Mouse (Mus musculus) forelimb bud, embryonic 11.5 days (tissue): ENCODE data around the gene 4930572O03Rik.
"Not testable (repeated sequence)": the region's sequence is repeated elsewhere in the genome, so short reads cannot be mapped to it uniquely, and the experiment has no call there.

Source experiments
- DNase-seq: peaks from one replicate; pipeline ENCODE4 v3.0.0-alpha.2; 2012; ENCODE audit warnings: low read depth, low spot score

Gene 4930572O03Rik

DNA sequence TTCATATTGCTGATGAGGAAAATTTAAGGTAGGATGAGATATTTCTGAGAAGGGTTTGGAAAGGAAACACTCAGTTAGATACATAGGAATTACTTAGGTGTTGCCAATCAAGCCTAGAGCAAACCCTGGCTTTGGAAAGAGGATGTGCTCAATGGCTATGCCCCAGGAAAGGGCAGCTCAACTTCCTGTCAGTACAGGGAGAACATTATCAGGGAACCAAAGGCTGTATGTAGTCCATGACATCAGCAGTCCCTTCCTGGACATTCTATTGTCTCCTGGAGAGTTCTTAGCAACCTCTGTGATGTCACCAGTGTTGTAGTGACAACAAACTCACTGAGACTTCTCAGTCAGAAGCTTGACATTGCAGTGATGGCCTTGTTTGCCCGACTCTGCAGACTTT, 38.1 kb downstream of the 4930572O03Rik start, which contains the start of gene Speer4d:
TSS of gene Speer4d (plus strand) at position 301 of the 400 bp plus-strand sequence.
- DNase-seq: not testable (repeated sequence)

DNA sequence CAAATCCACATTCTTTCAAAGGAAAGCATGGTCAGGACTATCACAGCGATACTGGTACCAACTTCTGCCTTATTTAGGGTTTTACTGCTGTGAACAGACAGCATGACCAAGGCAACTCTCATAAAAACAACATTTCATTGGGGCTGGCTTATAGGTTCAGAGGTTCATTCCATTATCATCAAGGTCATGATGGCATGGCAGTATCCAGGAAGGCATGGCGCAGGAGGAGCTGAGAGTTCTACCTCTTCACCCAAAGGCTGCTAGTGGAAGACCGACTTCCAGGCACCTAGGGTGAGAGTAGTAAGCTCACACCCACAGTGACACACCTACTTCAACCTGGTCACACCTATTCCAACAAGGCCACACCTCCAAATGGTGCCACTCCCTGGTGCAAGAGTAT, 40.7 kb downstream of the 4930572O03Rik start:
- not testable (repeated sequence) for DNase-seq

DNA sequence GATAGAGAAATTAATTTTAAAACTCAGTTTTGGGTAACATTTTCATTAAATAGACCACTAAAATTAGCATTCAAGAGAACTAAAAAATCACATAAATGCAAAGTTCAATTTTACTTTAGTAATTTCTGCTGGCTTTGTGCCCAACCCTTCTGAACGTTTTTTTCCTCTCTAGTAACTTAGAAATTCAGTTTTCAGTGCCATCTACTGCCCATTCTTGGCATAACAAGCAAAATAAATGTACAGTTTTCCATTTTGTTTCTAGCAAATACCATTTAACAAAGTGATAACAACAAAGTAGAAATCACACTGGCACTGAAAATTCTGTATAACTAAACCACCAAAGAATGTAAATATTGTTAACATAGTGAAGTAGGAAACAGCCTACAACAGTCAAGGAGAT, 46.2 kb downstream of the 4930572O03Rik start:
- DNase-seq: not testable (repeated sequence)

DNA sequence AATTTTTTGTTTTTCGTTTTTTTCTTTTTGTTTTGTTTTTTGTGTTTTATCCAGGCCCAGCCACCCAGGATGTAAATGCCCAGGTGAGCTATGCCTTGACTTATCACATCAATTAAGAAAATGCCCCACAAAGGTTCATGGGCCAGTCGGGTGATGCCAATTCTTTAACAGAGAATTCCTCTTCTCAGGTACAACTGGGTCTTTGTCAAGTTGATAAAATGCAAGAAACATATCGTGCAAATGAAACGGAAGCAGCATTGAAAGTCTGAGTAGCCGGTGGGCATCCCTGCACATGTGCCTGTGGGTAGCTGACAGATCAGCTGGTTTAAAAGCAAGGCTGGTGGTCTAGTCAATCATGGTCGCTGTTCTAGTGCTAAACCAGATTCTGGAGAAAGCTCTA, 50.2 kb downstream of the 4930572O03Rik start:
- not testable (repeated sequence) for DNase-seq

DNA sequence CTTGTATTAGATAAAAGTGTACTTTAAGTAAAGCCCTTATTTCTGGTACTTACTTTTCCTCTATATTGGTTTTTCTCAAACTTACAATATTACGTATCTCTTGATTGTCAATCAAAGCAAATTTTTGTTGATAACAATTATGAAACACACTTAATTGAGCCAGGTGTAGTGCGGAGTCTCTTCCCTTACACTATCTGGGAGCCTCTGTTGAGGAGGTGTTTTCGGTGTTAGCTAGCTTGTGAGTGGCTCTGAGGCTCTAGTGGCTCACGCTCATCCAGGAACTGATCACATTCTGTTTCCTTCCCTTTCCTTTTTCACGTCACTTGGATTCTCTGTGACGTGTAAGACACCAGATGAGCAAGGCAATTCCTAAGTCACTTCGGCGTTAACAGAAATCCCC, 53.3 kb downstream of the 4930572O03Rik start:
- DNase-seq: not testable (repeated sequence)

DNA sequence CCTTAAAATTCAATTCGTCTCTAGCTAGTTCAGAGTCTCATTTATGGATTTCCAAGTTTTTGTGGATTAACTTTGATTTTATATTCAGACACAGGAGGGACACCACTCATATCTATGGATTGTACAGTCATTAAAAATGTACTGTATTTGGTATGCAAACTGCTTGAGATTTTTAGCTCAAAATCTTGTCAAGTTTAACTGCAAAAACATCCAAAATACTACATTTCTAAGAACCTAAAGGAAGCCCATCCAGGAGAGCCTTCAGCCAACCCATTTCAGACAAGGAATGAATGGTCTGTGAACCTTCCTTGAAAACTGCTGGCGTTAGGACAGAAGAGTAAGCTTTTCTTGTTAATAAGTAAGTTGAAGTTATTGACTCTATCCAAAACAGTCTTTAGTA, 53.9 kb downstream of the 4930572O03Rik start:
- not testable (repeated sequence) for DNase-seq

DNA sequence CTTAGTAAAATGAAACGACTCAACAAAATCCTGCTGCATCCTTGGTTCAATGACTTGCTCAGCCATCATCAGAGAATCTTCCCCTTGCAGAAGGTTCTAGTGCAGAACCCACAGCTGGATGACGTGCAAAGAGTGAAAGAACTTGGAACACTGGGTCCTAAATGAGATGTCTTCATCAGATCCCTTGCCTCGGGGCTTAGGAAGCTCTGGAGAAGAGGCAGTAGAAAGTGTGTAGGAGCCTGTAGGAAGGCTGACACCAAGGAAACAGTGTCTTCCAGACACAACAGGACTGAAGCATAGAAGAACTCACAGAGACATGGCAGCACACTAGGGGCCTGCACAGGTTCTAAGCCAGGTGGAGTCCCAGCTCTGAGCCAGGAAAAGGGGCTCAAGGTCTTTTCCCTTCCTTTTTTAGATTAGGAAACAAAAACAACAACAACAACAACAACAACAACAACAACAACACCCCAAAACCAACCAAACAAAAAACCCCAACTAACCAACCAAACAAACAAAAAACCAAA, 54.4 kb downstream of the 4930572O03Rik start:
- not testable (repeated sequence) for DNase-seq
